Mouse (Mus musculus) cortical plate, adult 2 months (tissue): ENCODE measurements around the gene Rnf167. TPM values are rescaled to one million over a fixed set of nuclear protein-coding genes. Genes with fewer than 3 reads are reported as not detected.

Experiments used
- H3K27ac ChIP-seq: fragments of 200-500 bp; 2 replicates; pipeline ENCODE4 v1.5.1; 2012; ENCODE audit warnings: low read length, control low read depth, inconsistent platforms; ENCODE audit not compliant: insufficient read depth
- H3K4me1 ChIP-seq: fragments of 200-500 bp; 2 replicates; pipeline ENCODE4 v1.6.1; 2011; ENCODE audit warnings: low read length; ENCODE audit not compliant: control insufficient read depth, insufficient read depth
- H3K4me3 ChIP-seq: fragments of 200-500 bp; 2 replicates; pipeline ENCODE4 v1.5.1; 2011; ENCODE audit warnings: mild to moderate bottlenecking, low read length, control low read depth; ENCODE audit not compliant: insufficient read depth
- CTCF ChIP-seq: fragments of 200-500 bp; IDR thresholded peaks from 2 replicates; pipeline ENCODE4 v1.5.1; 2011; ENCODE audit warnings: mild to moderate bottlenecking, control low read depth, low read length; ENCODE audit not compliant: insufficient read depth; ENCODE audit errors: extremely low read depth
- POLR2A ChIP-seq: fragments of 200-500 bp; IDR thresholded peaks from 2 replicates; pipeline ENCODE4 v1.6.1; 2011; ENCODE audit warnings: mild to moderate bottlenecking, low read length, control low read depth; ENCODE audit not compliant: insufficient read depth; ENCODE audit errors: extremely low read depth
- polyA plus RNA-seq: library from polyadenylated mRNA; depleted of rRNA; stranded (reverse); fragments of >200 nt; gene quantifications from 2 replicates; pipeline ENCODE4 v1.2.3, GENCODE M21; 2012

Rnf167 gene
- polyA plus RNA-seq, 1 experiment, result 124 TPM

DNA sequence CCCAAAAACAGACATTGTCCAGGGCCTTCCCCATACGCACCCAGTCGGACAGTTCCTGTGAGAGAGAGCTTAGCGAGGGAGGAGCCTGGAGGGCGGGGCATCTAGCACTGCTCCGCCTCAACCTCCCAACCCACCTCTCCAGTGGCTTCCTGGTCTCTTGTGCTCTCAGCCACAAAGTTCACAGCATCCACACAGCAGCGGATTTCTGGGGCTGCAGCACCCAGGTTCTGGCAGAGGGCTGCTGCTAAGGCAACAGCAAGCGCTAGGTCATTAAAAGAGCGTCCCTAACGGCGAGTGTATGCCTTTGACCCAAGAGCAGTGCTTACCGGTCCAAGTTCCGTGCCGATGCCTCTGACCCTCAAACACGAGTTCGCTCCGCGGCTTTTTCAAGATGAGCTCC lies 32.0 kb upstream of the Rnf167 start:
- no peak for TF ChIP-seq CTCF
- 0 out of 2 replicates have a peak, but pooled peaks have one; percentile 5 for TF ChIP-seq POLR2A
- Histone ChIP-seq H3K27ac (no peak overlapping the region), H3K4me3 (no peak overlapping the region), H3K4me1 (no peaks in the 10 kb centered on the region)

GRCm38 (mm10) chr11:70615516-70616093 lies 31.4 kb upstream of the Rnf167 start, which contains the start of gene 4930544D05Rik:
TSS of gene 4930544D05Rik (plus strand) at chr11:70615848.
- Histone ChIP-seq H3K27ac (no peak within 1 kb of the TSS), H3K4me3 (no peak within 1 kb of the TSS), H3K4me1 (no peaks in the 10 kb centered on the region)
- TF ChIP-seq POLR2A (no peak), CTCF (no peak)

GRCm38 (mm10) chr11:70619101-70619500 lies 27.9 kb upstream of the Rnf167 start, which contains the start of gene Chrne:
TSS of gene Chrne (minus strand) at chr11:70619216.
- no peaks in the 10 kb centered on the region for H3K4me1 ChIP-seq

GRCm38 (mm10) chr11:70621972-70622814 lies 24.8 kb upstream of the Rnf167 start:
- TF ChIP-seq POLR2A (no peak), CTCF (no peak)
- H3K27ac ChIP-seq, result no peak overlapping the region
- H3K4me1 ChIP-seq, result no peaks in the 10 kb centered on the region
- H3K4me3 ChIP-seq, result no peak overlapping the region

More at GRCm38 (mm10) chr11:70619101-70619500, 27.9 kb upstream of the Rnf167 start, which contains the start of gene Chrne:
- Histone ChIP-seq H3K4me3 (no peak within 1 kb of the TSS), H3K27ac (no peak within 1 kb of the TSS)
- no peak for TF ChIP-seq CTCF
- TF ChIP-seq POLR2A, result no peak

GRCm38 (mm10) chr11:70623053-70623742 lies 23.8 kb upstream of the Rnf167 start:
- Histone ChIP-seq H3K4me1 (no peaks in the 10 kb centered on the region), H3K4me3 (no peak overlapping the region), H3K27ac (no peak overlapping the region)
- TF ChIP-seq POLR2A (no peak), CTCF (peak; percentile 25)

GRCm38 (mm10) chr11:70625473-70625872 lies 21.6 kb upstream of the Rnf167 start:
- TF ChIP-seq POLR2A (no peak), CTCF (peak; percentile 62)
- no peaks in the 10 kb centered on the region for H3K4me1 ChIP-seq

DNA sequence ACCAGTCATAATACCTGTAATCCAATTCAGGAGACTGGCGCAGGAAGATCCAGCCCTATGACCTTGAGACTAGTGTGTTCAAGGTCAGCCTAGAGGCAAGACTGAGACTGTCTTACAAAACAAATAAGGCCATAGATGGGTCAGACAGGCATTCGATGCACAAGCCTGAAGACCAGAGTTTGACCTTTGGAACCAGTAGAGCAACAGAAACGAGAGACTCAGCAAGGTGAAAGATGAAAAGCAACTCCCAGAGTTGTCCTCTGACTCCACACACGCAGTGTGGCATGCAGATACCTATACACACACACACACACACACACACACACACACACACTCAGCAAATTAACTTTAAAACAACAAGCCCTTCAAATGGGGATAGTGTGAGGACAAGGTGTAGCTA lies 20.2 kb upstream of the Rnf167 start:
- H3K27ac ChIP-seq, result no peak overlapping the region
- no peak overlapping the region for H3K4me3 ChIP-seq
- TF ChIP-seq CTCF (no peak), POLR2A (no peak)

More at GRCm38 (mm10) chr11:70625473-70625872, 21.6 kb upstream of the Rnf167 start:
- no peak overlapping the region for H3K4me3 ChIP-seq
- no peak overlapping the region for H3K27ac ChIP-seq

DNA sequence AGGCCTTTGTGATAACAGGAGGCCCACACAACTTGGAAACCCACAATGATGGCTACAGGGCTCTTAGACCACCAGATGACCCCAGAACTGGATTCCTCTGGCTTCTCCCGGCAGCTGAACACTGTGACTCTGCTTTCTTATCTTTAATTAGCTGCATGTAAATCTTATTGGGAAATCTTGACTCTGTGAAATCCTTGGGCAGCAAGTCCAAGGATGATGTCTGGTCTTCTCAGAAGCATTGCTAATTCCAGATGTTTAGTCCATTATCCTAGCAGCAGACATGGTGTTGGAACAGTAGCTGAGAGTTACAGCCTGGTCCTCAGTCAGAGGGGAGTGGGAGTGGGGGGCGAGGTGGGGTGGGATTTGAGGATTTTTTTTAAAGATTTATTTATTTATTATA lies 18.6 kb upstream of the Rnf167 start:
- Histone ChIP-seq H3K4me1 (no peaks in the 10 kb centered on the region), H3K4me3 (no peak overlapping the region), H3K27ac (no peak overlapping the region)
- TF ChIP-seq CTCF (no peak), POLR2A (no peak)

More for the DNA sequence above, 20.2 kb upstream of the Rnf167 start:
- H3K4me1 ChIP-seq, result no peaks in the 10 kb centered on the region

- no peaks in the 10 kb centered on the region for H3K4me1 ChIP-seq
- no peak overlapping the region for H3K4me3 ChIP-seq
- H3K27ac ChIP-seq, result no peak overlapping the region
- TF ChIP-seq CTCF, result no peak; the same call in 1 of the 2 replicates
- TF ChIP-seq POLR2A, result no peak
Measured at GRCm38 (mm10) chr11:70629557-70629956, 17.5 kb upstream of the Rnf167 start.
